Mouse (Mus musculus) gastrocnemius, postnatal 10 days (tissue): Measurements from ENCODE around the gene Chpf2. TPM values are rescaled to one million over a fixed set of nuclear protein-coding genes. Genes with fewer than 3 reads are reported as not detected.
A peak's percentile ranks its signal among the peaks of the same experiment; 100 is the strongest.

Source experiments
- DNase-seq: peaks from one replicate; pipeline ENCODE4 v3.0.0; 2021; ENCODE audit warnings: mixed read lengths
- total RNA-seq, 2 experiments: library from RNA; stranded (reverse); gene quantifications; 2 replicates each; pipeline ENCODE4 v1.2.3; 2021

The Chpf2 gene
- total RNA-seq, 2 experiments from 2014 or later, result 19.6 to 29.4 TPM

DNA sequence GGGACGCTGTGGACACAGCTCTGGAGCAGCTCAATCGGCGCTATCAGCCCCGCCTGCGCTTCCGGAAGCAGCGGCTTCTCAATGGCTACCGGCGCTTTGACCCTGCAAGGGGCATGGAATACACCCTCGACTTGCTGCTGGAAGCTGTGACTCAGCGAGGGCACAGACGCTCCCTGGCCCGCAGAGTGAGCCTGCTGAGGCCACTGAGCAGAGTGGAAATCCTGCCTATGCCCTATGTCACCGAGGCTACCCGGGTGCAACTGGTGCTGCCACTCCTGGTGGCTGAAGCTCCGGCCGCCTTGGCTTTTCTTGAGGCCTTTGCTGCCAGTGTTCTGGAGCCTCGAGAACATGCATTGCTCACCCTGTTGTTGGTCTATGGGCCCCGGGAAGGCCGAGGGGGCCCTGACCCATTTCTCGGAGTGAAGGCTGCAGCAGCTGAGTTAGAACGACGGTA is 4.8 kb downstream of the Chpf2 start:
- DNase-seq, result peak; percentile 54

- no peak for DNase-seq
Observed at GRCm38 (mm10) chr5:24591796-24592470, 5.4 kb downstream of the Chpf2 start.

DNA sequence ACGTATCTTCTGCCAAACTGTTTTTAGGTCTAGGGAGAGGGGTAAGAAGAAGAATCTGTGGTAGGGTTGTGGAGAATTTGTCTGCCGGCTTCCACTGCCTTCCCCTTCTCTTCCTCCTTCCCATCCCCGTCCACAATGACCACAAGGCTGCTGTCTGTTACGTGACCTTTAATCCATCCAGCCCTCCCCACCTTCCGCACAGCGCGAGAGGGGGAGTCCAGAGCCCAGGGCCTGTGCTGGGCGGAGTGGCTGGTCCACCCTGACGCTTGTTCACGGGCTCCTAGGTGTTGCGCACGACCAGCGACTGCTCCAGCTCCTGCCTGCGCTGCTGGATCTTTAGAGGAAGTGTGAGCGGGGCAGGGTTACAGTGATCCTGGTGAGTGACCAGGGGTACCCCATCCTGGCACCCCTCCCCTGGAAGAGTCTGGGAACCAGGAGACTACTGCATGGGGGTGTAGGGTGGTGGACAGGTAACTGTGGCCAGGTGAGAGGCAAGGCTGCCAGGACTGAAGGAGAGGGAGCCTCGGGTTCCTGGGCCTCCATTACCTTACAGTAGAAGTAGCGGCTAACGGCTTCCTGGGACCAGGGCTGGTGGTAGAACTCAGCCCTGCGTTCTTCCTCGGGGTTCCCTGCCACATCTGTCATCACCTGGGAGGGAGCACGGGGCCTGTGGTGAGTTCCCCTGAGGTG is 6.1 kb downstream of the Chpf2 start:
- DNase-seq, result no peak

- DNase-seq, result no peak
Observed at GRCm38 (mm10) chr5:24593230-24593629, 6.7 kb downstream of the Chpf2 start.

DNA sequence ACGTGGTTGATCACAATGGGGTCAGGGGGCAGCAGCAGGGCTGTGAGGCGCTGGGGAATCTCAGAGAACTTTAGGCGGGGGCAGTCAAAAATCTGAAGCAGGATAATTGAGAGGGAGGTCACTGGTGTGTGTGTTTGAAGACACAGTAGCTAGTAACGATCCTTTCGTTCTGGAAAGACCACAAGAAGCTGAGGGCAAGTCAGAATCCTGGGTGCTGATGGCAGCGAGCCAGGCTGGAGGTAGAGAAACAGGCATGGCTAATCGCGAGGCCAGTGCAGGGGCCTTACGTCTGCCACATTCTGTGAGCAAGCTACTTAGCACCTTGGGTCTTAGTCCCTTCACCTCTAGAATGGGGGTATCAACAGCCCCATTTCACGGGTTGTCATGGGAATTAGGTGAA is 7.4 kb downstream of the Chpf2 start:
- no peak for DNase-seq

DNA sequence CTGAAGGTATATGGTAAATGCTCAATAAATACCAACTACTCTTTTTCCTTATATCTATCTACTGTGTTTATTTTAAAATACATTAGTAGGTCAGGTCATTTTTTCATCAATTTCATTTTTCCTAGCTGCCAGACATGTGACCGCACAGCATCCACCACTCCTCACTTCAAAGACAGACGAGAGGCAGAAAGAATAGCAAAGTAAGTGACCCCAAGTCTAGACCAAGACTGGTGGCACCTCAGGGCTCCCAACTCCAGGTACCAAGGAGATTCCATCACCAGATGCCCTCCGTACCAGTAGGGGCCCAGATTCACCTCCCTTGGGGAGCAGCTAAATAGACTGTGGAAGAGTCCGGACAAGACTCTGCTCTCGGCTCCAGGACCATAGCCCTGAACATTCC is 7.8 kb downstream of the Chpf2 start:
- no peak for DNase-seq

GRCm38 (mm10) chr5:24595261-24595660 is 8.7 kb downstream of the Chpf2 start:
- no peak for DNase-seq

DNA sequence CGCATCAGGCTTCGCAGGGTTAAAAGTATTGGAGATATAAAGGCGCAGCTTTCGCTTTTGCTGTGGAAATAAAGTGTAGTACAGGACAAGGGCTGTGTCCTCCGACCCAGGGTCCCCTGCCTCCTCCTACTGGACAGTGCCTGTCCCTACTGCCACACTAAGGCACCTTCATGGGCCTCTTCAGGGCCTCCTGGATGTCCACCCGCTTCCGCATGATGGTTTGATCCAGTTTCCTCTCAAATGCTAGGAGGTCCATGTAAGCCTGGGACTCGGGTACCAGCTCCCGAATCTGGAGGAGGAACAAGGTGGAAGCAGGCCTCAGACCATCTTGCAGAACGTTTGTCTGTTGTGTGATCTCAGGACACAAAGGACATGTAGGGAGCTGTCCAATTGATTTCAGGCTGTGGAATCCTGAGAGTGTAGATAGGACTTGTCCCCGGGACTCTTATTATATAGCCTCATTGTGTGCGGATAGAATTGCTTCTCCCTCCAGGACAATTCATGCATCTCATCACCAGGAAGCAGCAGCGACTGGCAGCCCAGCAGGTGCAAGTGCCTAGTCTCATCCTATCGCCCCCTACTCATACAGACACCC is 9.3 kb downstream of the Chpf2 start:
- no peak for DNase-seq

- DNase-seq, result no peak
Observed at GRCm38 (mm10) chr5:24596519-24597171, 10.1 kb downstream of the Chpf2 start.

DNA sequence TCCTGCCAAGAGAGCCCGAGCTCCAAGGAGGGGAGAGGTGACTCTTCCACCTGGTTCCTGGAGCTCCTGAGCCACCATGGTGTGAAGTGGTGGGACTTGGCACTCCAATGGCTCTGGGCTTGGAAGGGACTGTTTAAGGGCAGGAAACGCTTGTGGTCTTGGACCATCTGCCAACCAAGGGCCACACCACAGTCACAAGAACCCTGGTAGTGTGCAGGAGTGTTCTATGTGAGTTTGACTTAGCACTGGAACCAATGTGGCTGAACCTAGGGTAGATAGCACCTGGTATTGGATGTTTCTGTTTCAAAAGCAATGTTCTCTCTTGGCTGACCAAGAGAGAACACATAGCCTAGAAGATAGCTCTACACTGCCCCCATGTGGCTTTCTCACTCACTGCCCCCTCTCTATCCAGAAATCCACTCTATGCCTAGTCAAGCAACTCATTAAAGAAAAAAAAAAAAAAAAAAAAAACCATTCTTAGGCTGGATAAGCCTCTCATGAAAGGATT is 10.7 kb downstream of the Chpf2 start:
- peak; percentile 80 for DNase-seq

DNA sequence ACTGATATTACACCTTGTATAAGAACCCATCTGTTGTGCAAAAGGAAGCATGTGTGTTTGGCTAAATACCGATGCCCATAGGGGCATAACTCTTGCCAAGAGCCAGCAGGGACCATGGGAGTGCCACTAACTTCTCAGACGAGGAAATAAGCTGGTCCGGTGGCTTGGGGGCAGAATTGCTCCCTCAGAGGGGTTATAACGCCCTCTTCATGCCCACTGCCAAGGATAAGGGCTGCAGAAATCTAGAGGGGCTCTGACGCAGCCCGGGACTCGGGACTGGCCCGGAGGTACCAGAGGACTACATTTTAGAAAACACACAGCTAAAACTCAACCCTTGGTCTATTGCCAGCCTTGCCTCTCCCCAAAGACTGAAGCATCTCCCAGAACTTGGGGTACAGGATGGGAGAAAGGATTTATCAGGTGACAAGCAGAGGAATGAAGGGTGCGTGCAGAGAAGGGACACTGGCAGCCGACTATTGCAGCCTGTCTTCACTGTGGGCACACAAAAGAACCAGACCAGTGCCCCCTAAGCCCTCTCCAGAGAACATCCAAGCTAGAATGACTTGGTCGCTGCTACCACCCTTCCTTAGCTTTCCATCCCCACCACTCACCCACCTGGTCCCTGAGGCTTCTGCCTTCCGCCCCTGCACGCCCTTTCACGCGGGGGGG is 11.5 kb downstream of the Chpf2 start:
- no peak for DNase-seq

DNA sequence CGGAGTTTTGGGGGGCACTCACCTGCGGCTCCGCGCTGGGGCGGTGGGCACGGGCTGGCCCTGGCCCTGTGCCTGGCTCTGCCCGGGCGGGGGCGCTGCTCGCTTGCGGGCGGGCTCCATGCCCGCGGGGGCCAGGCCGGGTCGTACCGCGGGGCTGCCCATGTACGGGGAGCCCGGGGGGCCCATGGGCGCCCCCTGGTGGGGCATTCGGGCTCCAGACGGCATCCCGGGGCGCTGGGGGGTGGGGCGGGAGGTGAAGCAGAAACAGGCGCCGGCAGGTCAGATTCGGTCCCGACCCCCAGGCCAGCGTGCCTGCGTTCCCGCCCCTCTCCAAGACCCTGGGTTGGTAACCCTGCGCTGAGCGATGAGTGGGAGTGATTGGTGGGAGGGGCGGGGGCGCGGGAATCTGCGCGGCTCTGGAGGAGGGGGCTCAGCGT is 12.0 kb downstream of the Chpf2 start:
- peak; percentile 83 for DNase-seq

- no peak for DNase-seq
Observed at GRCm38 (mm10) chr5:24599137-24599536, 12.6 kb downstream of the Chpf2 start.

GRCm38 (mm10) chr5:24600236-24600635 is 13.7 kb downstream of the Chpf2 start:
- peak; percentile 68 for DNase-seq

- peak; percentile 53 for DNase-seq
Observed at GRCm38 (mm10) chr5:24601071-24601835, 14.7 kb downstream of the Chpf2 start.

- DNase-seq, result peak; percentile 78
Observed at GRCm38 (mm10) chr5:24601911-24602750, 15.6 kb downstream of the Chpf2 start.

GRCm38 (mm10) chr5:24602751-24603343 is 16.3 kb downstream of the Chpf2 start:
- DNase-seq, result peak; percentile 80

DNA sequence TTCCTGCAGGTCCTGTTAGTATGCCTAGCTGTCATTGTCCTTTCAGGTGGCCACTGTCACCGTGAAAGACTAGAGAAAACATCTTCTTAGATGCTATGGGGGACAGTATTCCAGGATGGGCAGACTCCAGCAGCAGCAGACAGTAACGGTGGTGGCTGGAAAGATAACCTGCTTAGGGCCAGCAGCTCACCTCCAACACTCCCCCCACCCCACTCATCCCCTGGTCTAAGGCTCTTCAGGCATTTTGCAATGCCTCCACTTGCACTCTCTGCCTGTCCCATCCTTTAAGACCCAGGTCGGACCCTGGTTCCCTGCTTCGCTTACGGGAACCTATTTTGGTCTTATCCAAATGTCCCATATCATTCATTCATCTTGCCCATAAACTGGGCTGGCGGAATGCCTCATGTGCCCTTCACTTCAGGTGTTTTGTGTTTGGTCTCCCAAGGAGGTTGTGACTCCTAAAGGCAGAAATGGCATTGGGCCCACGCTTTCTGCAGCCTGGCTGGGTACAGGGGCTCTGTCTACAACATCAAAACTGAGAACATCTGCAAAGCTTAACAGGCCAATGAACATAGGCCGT is 17.0 kb downstream of the Chpf2 start:
- DNase-seq, result no peak

DNA sequence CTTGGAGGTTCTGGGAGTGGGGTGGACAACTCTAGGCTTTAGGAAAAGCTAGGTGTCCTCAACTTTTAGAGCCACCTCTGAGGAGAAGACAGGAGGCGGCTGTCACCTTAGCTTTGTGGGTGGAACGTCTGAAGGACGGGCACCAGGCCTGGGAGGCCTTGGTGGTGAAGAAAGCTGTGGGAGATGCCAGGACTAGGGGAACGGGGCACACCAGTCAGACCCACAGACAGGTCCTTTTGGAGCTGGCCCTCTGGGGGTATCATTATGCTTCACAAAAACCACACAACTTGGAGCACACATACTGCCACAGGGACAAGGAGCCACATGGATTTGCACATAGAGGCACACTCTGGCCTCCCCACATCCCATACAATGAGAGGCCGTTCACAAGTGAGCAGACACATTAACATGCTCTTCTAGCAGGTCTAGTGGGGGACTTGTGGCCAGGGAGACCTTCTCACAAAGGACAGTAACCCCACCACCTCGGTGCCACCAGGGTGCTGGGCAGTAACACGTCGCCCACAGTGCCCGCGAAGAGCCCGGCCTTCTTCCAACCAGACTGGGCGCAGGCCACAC is 17.6 kb downstream of the Chpf2 start:
- DNase-seq, result no peak
